Mouse (Mus musculus): ENCODE data around the gene Sox5. TPM values are rescaled to one million over a fixed set of nuclear protein-coding genes. Genes with fewer than 3 reads are reported as not detected.

Gene Sox5
- polyA plus RNA-seq, 1 experiment: 7.3 TPM

DNA sequence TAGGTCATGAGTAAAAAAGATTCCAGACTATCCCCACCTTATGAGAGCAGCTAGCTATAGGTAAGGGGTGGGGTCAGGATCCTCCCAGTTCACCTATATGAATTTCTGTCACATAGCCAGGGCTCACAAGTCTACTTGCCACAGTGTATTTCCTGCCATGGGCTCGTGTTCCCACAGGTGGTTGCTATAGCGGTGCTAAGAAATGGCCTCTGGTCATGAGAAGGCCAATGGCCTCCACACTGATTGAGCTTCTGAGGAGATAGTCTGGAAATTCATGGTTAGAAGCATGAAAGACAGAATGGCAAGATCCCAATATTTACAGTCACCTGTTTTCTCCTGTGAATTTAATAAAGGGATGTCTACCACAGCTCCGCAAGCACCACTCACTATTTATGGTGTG is 737.4 kb downstream of the Sox5 start:
- no peak for DNase-seq (ENCODE audit: low spot score)

DNA sequence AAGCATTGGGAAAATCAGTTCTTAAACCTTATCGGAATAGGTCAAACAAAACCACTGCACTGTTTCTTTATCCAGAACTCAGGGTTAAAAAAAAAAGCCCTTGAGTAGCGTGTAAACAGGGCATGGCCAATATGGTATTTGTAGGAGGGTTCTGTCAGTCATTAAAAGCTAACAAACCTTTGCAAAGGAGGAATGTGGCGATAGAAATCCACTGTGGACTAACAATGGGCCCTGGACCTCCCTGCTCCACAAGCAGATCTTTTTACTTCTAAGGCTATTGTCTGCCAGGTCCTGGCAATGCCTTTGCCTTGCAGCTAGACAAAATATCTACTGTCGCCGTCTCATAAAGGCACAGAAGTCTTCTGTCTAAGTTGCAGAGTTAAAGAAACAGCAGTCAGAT is 738.8 kb downstream of the Sox5 start:
- no peak for DNase-seq (ENCODE audit: low spot score)

DNA sequence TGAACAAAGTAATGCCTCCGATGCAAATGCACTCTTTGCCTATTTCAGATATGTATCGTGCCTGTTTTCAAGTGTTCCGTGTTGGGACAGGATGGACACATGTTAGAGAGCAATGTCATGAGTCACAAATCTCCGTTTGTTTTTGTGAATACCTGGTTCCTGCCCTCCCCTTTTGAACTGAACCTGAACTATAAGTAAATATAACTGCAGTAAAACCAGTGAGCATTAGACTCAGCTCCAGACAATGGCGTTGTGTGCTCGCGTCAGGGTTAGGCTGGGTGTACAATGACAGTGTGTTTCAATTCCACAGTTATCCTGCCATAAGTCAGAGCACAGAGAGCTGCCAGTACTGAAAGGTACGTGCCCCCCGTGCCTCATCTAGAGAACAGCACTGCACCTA is 739.8 kb downstream of the Sox5 start:
- DNase-seq (ENCODE audit: low spot score): no peak

DNA sequence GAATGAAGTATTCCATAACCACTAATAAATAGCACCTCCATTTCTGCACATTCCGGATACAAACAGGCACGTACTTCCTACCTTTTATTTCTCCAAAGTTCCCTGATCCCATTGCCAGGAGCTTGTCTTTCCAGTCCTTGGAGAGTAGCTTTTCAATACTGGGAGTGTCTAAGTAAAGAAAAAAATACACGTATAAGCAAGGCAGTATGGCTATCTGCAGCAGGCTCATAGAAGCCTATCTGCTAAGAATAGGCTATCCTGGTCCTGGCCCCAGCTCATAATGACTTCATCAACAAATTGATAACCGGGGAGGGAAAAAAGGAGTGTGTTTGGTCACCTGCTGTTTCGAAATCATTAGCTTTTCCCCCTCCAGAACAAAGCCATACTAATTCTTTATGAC is 740.6 kb downstream of the Sox5 start:
- DNase-seq (ENCODE audit: low spot score): no peak

DNA sequence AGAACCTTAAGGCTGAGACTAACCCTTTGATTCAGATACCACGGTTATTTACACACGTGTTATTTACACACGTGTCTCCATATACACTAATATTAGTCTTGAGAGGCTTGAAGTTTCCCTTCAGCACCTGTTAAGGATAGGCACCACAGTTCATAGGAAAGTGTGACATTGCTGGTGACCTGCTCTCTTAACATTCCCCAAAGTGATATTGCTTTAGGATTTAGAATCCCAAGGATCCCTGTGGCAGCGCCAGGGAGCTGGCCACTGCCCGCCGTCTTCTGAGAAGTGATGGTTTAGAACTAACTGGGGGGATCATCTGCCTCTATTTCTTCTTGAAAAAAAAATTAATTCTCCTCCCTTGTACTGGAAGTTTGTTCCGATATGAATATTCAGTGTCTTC is 741.4 kb downstream of the Sox5 start:
- no peak for DNase-seq (ENCODE audit: low spot score)

DNA sequence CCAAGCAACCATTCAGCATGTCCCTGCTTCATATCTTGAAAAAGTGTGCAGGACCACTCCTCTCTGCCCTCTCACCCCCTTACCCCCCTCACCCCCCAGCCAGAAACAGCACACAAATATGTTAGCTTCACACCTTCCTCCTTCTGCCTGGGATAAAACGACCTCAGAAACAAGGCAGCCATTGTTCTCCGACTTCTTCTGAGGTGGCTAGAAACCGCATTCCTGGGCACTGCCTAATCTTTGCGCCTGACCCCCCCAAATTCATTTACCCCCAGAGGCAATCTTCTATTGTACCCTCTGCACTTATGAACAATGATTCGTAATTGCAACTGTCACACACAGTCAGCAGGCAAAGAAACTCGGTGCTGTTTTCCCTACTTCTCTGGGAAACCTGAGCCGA is 742.6 kb downstream of the Sox5 start:
- DNase-seq (ENCODE audit: low spot score): no peak

DNA sequence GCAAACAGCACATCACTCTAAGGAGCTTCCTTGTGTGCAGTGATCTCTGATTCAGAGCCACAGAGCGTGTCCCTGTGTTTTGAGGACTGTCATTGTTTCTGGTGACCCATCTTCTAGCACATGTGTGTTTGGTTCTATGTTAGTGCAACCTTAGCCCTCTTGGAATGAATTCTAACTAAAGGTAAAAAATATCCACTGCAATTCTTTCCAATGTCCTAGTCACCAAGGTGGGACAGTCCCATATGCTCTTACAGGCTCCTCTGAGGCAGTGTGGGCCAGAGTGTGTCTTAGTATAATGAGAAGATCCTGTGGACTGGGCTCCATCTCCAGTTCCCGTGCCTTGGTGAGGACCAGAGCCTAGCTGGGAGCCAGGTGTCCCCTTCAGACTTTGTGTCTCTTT is 748.6 kb downstream of the Sox5 start:
- no peak for DNase-seq (ENCODE audit: low spot score)

DNA sequence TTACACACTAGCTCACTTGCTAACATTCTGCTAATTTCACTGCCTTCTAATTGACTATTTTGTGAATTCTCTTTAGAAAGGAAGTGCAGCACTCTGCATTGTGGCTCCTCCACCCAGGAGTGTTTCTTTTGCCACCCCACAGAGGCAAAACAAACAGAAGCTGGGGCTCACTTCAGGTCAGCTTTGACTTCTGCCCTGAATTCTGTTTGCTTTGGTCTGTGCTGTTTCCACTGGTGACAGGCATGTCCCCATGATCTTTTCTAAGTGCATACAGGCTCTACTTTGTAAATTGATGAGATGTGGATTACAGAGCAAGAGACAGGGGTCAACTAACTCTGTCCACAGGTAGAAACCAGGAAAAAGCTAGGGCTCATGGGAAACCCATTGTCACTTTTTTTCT is 764.8 kb downstream of the Sox5 start:
- DNase-seq (ENCODE audit: low spot score): no peak

DNA sequence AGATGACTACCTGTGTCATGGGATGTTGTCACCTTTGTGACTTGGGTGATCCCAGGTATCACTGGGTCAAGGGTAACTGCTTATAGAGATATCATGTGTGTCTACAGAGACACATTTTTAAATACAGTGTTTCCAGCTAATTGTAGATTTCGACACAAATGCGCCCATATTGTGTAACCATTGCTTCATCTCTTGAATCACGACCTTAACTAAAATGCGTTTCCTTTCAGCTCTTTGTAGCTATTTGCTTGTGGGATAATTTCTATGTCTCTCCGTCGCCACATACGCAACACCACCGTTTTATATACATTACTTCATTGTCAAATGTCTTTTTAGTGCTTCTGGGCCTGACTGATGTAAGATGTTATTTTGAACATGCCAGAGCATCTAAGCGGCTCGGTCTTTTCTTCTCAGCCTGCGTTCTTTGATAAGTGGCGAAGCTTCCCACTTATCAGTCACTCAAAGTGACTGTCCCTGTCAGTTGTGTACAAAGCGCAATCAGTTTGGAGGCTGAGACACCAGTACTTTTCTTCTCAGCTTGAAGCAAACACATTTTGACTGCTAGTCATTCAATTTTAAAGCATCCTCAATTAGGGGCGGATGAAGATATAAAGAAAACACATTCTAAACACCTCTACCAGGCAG is 769.8 kb downstream of the Sox5 start:
- DNase-seq (ENCODE audit: low spot score): no peak

DNA sequence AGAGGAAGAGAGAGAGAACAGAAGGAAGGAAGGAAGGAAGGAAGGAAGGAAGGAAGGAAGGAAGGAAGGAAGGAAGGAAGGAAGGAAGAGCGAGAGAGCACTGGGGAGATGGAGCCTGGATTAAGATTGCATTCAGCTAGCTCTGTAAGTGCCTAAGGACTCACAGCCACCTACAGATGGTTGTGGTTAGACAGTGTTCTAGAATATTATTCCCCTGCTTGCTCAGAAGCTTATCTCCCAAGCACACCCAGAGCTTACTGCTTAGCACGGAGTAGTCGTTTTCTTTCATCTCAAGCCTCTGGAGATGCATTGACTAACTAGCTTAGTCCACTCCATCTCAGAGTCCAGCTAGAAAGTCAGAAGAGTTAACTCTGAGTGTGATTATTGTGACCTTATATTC is 770.8 kb downstream of the Sox5 start:
- no peak for DNase-seq (ENCODE audit: low spot score)

DNA sequence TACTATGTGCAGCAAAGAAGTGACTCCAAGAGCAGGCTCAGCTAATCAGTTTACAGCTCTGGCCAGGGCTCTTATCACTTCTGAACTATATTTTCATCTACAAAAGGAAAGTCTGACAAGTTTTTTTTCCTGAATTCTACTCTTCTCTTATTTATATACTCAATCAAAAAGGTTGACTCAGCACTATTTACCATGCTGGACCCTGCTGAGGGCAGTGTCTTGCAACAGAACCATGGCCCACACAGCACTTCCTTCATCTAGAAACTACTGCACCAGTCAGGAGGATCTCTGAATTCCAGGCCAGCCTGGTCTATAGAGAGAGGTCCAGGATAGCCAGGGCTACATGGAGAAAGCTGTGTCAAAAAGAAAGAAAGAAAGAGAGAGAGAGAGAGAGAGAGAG is 771.5 kb downstream of the Sox5 start:
- DNase-seq (ENCODE audit: low spot score): no peak

DNA sequence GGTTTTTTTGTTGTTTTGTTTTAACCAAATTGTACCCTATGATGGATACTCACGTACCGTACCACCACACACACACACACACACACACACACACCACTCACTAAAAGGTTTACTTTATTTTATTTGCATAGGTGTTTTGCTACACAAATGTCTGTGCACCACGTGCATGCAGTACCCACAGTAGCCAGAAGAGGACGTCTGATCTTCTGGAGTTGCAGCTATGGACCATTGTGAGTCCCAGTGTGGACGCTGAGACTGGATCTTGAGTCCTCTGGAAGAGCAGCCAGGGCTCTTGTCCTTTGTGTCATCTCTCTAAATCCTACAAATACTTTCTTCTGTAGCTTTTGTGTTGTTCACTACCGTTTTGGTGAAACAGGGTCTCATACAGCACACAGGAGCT is 776.6 kb downstream of the Sox5 start:
- DNase-seq (ENCODE audit: low spot score): no peak

DNA sequence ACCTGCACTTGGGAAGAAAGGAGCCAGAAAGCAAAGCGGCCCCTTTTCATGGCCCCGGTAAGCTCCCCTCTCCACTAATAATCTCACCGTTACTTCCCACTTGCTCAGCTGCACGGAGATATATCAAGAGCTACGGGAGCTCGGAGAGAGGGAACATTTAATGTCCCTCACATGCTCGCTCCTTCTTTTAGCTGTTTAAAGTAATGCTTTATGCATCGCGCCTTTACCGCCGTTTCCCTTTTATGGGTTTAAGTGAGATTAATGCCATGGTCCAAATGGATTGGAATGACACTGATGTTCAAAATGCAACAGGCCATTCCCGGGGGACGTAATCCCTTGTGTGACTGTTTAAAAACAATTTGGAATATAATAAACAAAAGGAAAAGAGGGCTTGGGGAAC is 783.6 kb downstream of the Sox5 start:
- DNase-seq (ENCODE audit: low spot score): no peak

DNA sequence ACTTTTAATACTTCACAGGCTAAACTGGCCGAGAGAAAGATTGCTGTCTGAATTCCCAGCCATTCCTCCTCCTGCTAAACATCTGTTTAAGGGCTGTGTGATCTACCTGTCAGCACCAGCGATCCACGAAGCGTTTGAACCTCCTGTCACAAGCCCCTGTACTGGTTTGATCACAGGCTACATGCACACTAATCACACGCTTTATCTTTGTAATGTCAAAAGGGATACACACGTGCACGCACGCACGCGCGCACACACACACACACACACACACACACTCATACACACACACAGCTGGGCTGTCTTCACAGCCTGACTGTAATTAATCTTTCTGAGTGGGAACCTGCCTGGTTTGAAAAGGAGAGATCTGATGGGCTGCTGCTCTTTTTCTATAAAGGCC is 784.2 kb downstream of the Sox5 start:
- DNase-seq (ENCODE audit: low spot score): no peak

DNA sequence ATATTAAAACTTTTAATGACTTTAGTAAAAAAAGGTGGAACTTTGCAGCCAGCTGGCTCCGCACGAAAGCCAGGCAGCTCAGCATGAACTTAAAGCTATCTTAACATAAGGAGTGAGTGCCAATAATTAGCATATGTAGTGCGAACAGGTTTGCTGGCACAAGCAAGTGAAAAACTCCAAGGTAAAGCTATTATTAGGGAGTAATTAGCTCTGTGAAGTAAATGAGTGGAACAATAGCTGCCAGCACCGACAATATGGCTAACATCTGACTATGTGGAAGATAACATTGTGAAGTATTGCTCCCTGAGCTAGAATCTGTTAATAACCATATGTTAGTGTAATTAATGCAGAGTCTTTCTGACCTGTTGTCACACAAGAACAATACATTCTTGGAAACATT is 786.7 kb downstream of the Sox5 start:
- no peak for DNase-seq (ENCODE audit: low spot score)

DNA sequence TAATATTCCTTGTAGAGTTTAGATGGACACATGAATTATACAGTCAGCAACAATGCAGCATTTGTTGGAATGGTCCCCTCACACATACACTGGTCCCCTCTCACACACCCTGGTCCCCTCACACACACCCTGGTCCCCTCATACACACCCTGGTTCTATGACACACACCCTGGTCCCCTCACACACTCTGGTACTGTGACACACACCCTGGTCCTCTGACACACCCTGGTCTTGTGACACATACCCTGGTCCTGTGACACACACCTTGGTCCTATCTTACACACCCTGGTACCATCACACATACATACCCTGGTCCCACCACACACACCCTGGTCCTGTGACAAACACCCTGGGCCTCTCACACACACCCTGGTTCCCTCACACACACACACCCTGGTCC is 794.2 kb downstream of the Sox5 start:
- no peak for DNase-seq (ENCODE audit: low spot score)

DNA sequence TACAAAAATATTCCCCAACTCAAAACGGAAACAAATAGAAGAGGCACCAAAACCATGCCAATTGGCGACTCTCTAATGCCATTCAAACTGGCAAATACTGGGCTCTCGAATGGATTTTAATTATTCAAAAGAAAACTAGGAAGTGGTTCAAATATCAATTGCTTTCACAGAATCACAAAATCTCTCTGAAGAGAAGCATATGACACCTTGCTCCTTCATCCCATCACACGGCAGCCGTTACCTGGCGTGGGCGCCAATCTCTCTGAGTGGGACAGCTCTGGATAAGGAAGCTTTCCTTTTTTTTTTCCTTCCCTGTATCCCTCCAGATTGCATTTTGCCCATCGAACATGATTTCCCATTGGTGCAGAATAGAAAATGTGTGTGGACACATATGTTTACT is 801.6 kb downstream of the Sox5 start:
- DNase-seq (ENCODE audit: low spot score): no peak

DNA sequence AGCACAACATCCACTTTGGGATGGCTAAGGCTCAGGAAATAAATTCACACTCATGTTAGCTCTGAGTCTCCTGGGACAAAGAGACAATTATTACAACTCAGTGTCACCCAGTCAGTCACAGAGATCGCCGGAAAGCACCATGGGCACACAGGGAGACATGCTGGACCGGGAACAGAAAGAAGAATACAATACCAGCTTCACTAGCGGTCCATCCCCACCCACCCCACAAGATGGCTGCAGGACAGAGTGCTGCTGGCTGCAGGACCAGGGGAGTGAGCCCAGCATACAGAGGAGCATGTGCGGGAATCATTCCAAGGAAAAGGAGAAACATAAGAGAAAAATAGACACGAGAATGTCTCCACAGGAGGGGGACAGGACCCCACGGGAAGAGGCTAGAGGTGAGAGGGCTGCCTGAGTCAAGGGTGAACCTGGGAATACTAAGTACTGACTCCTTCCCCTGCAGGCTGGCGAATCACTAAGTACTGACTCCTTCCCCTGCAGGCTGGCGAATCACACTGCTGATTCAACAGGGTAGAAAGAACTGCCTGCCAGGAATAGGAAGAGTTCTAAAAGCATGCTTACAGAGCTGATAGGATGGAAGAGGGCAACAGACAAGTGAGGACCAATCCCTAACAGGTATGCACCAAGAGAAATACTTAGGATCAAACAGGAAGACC is 813.9 kb downstream of the Sox5 start:
- no peak for DNase-seq (ENCODE audit: low spot score)

DNA sequence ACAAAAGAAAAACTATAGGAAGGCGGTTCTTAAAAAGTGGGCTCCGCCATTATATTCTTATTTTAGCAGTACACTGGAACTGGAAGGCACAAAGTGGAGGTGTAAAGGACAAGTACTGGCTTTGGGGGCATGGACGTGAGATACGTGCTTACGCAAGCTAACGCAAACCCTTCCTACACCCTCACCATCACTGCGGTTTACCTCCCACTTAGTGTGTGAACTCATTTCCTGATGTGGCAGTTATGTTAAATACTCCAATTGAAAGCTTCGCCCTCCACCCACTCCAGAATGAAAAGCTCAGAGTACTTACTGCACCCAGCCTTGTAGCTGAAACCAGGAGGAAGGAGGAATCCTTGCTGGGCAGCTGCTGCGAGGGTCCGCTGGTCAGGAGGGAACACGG is 821.3 kb downstream of the Sox5 start:
- no peak for DNase-seq (ENCODE audit: low spot score)

DNA sequence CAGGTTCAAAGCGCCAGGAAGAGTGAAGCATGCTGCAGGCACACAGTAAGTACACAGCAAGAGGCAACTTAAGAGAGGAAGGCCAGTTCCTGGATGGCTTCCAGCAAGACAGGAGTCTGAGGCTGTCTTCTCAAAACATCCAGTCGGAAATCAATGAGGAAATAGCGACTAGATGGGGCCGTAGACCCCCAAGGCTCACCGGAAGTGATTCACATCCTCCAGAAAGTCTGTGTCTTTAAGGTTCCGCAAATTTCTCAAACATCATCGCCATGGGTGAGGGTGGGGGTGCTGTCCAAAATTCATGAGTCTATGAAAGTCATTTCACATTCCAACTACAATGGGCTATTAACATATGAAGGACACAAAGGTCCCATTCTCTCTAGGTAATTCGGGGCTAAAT is 821.7 kb downstream of the Sox5 start:
- no peak for DNase-seq (ENCODE audit: low spot score)

DNA sequence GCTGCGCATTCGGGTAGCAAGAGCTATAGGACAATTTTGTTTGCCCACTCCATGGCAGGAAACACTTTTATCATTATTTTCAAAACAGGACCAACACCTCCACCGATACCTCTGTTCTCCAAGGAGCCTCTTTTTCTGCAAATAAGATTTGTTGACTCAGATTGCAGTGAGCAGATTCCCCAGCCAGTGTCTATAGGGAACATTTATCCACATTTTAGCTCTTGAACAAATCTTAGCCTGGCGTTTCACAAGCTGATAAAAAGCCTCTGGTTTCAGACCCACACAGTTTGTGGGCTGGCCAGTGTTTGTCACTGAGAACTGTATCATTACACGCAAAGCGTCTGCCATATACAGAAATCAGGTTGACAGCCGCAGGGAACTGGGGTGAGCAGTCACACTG is 823.4 kb downstream of the Sox5 start:
- DNase-seq (ENCODE audit: low spot score): no peak

DNA sequence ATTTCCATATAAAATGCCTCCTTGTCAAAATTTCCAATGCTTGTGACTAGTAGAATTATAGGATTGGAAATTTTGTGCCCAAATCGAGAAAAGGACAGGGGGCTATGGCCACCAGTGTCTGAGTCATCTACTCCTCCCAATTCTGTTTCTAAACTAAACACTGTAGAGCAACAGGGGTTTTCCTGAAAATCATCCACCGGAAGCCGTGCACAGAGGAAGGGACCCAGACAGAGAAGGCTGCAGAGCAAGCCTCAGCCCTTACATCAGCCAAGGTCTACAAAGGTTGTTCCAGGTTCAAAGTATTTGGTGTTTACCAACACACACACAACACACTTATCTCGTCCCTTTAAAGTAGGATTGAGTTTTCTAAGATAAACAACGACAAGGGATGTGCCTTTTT is 824.7 kb downstream of the Sox5 start:
- DNase-seq (ENCODE audit: low spot score): no peak

DNA sequence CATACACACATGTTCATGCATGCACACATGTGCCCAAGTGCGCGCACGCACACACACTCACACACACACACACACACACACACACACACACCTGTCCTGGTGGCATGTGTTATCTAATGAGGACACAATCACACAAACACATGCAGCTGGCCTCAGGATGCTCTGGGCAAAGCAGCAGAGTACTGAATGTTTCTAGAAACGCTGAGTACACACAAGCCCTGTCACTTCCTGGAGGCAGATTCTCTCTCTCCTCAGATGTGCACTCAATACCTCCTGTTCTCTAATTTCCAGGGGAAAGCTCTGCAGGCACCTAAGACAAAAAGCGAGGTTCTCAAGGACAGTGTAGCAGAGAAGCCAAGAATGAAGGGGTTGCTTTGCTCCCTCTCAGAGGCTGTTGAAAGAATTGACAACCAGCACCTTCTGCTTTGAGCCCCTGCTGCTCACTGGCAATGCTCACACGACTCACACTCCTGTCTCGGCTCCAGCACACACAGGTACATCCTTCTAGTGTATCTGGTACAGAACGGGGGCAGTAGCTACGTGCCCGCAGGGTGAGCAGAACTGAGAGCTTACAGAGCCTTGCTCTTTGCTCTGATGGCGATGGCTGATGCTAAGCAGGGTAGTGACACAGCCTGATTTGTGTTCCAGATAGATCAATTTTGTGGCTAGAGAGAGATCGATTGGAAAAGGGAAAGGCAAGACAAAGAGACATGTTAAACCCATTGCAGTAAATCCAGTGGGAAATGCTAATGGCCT is 833.0 kb downstream of the Sox5 start:
- no peak for DNase-seq (ENCODE audit: low spot score)
